Mouse (Mus musculus): ENCODE data around the gene Rbmxl2. TPM values are rescaled to one million over a fixed set of nuclear protein-coding genes. Genes with fewer than 3 reads are reported as not detected.
A peak's percentile ranks its signal among the peaks of the same experiment; 100 is the strongest.

Rbmxl2 gene
- total RNA-seq (2021) = not detected
- long read RNA-seq, experiment 1 = 0 reads
- long read RNA-seq, experiment 2 = 0 reads

GRCm38 (mm10) chr7:107209204-107209860 lies at the start of gene Rbmxl2:
Rbmxl2 (plus strand) TSS chr7:107209445.
- DNase-seq = no peak

GRCm38 (mm10) chr7:107166690-107167089 lies 42.6 kb upstream of the Rbmxl2 start, which contains the start of gene Nlrp14:
Nlrp14 (plus strand) TSS chr7:107166990.
- DNase-seq = no peak

- no peak for DNase-seq
Observed at GRCm38 (mm10) chr7:107180406-107180805, 28.8 kb upstream of the Rbmxl2 start.

GRCm38 (mm10) chr7:107201817-107202216 lies 7.4 kb upstream of the Rbmxl2 start:
- peak in 1 of 2 experiments; percentile 8 for DNase-seq

- no peak for DNase-seq
Observed at GRCm38 (mm10) chr7:107207843-107208242, 1.4 kb upstream of the Rbmxl2 start.

- peak; percentile 21 to 28 for DNase-seq
Observed at GRCm38 (mm10) chr7:107210126-107210576, 906 bp downstream of the Rbmxl2 start.

GRCm38 (mm10) chr7:107215723-107216122 lies 6.5 kb downstream of the Rbmxl2 start:
- DNase-seq = peak in 1 of 2 experiments; percentile 3

- DNase-seq = no peak
Observed at GRCm38 (mm10) chr7:107216845-107217244, 7.6 kb downstream of the Rbmxl2 start.

GRCm38 (mm10) chr7:107236854-107237253 lies 27.6 kb downstream of the Rbmxl2 start:
- DNase-seq = no peak

- DNase-seq = no peak
Observed at GRCm38 (mm10) chr7:107237498-107237897, 28.3 kb downstream of the Rbmxl2 start.

GRCm38 (mm10) chr7:107241371-107241883 lies 32.2 kb downstream of the Rbmxl2 start:
- DNase-seq = no peak

- no peak for DNase-seq
Observed at GRCm38 (mm10) chr7:107250211-107250985, 41.2 kb downstream of the Rbmxl2 start.

- no peak for DNase-seq
Observed at GRCm38 (mm10) chr7:107253355-107253754, 44.1 kb downstream of the Rbmxl2 start.

GRCm38 (mm10) chr7:107259936-107260335 lies 50.7 kb downstream of the Rbmxl2 start:
- DNase-seq = no peak

Other genes starting within 250 kb of the Rbmxl2 start
- not detected for gene Olfr6, start 245.5 kb upstream of the Rbmxl2 start, total RNA-seq (2021)
- not detected for gene Olfr711, start 234.0 kb upstream of the Rbmxl2 start, total RNA-seq (2021)
- not detected for gene Olfr2, start 203.4 kb upstream of the Rbmxl2 start, total RNA-seq (2021)
- gene Olfr713, start 178.3 kb upstream of the Rbmxl2 start, total RNA-seq (2021) = not detected
- gene Olfr714, start 138.5 kb upstream of the Rbmxl2 start, total RNA-seq (2021) = not detected
- gene Olfr17, start 116.2 kb upstream of the Rbmxl2 start, total RNA-seq (2021) = not detected
- not detected for gene Olfr715b, start 99.1 kb upstream of the Rbmxl2 start, total RNA-seq (2021)
- gene Olfr715, start 78.4 kb upstream of the Rbmxl2 start, total RNA-seq (2021) = not detected
- gene Olfr716, start 71.1 kb upstream of the Rbmxl2 start, total RNA-seq (2021) = not detected
- not detected for gene Nlrp14, start 42.5 kb upstream of the Rbmxl2 start, total RNA-seq (2021)
- 1 to 10 TPM; 2.1 to 3.0 TPM for gene Syt9, start 161.3 kb downstream of the Rbmxl2 start, total RNA-seq (2021)